Mouse (Mus musculus) bone marrow macrophage, adult 2 months (primary cell): ENCODE data around the gene Tppp3.

Experiments
- CTCF ChIP-seq: IDR thresholded peaks from 2 replicates; pipeline ENCODE4 v1.5.1; 2012; ENCODE audit warnings: low read depth, mild to moderate bottlenecking, low read length, moderate library complexity
- POLR2A ChIP-seq: IDR thresholded peaks from 2 replicates; pipeline ENCODE4 v1.6.1; 2012; ENCODE audit warnings: mild to moderate bottlenecking, low read depth, low read length, borderline replicate concordance

- no peak for TF ChIP-seq POLR2A
- no peak for TF ChIP-seq CTCF
Measured at GRCm38 (mm10) chr8:105488082-105488481, 16.8 kb upstream of the Tppp3 start.
